Mouse (Mus musculus) forebrain, embryonic 13.5 days (tissue): Measurements from ENCODE around the gene Sdr9c7. TPM values are rescaled to one million over a fixed set of nuclear protein-coding genes. Genes with fewer than 3 reads are reported as not detected.

Experiments used
- ATAC-seq: fragments of 200-750 bp; cut with Nextera tagmentation; 2 replicates; pipeline ENCODE4 v1.8.0; 2017
- H3K27ac ChIP-seq: fragments of 300-500 bp; sonication (generic); 2 replicates; pipeline ENCODE4 v1.5.1; 2015; ENCODE audit warnings: inconsistent platforms, mild to moderate bottlenecking, moderate library complexity
- H3K27me3 ChIP-seq: fragments of 300-500 bp; sonication (generic); 2 replicates; pipeline ENCODE4 v1.6.1; 2015; ENCODE audit warnings: mild to moderate bottlenecking, inconsistent platforms
- H3K36me3 ChIP-seq: fragments of 300-500 bp; sonication (generic); 2 replicates; pipeline ENCODE4 v1.6.1; 2015; ENCODE audit warnings: mild to moderate bottlenecking, inconsistent platforms; ENCODE audit not compliant: poor library complexity, severe bottlenecking
- H3K4me1 ChIP-seq: fragments of 300-500 bp; sonication (generic); 2 replicates; pipeline ENCODE4 v1.6.1; 2015; ENCODE audit warnings: inconsistent platforms
- H3K4me2 ChIP-seq: fragments of 300-500 bp; sonication (generic); 2 replicates; pipeline ENCODE4 v1.6.1; 2015; ENCODE audit warnings: inconsistent platforms, mild to moderate bottlenecking, moderate library complexity
- H3K4me3 ChIP-seq: fragments of 300-500 bp; sonication (generic); 2 replicates; pipeline ENCODE4 v1.5.1; 2015; ENCODE audit warnings: mild to moderate bottlenecking, inconsistent platforms
- H3K9ac ChIP-seq: fragments of 300-500 bp; sonication (generic); 2 replicates; pipeline ENCODE4 v1.6.1; 2015; ENCODE audit warnings: mild to moderate bottlenecking, inconsistent platforms
- H3K9me3 ChIP-seq: fragments of 300-500 bp; sonication (generic); replicated peaks from 2 replicates; pipeline ENCODE4 v1.6.1; 2016; ENCODE audit warnings: inconsistent platforms
- WGBS: fragments of 180-500 bp; shearing (Covaris S2); methylation state at CpG from one replicate; pipeline ENCODE4 v1.1.7; 2015; 5-methylcytosine and 5-hydroxymethylcytosine counted together
- polyA plus RNA-seq: library from polyadenylated mRNA; unstranded; fragments of >200 nt; fragmentation: Nextera tagmentation; extraction: Ambion mirVana; gene quantifications from 2 replicates; pipeline ENCODE4 v1.2.1, GENCODE M21; 2015

Gene Sdr9c7
- polyA plus RNA-seq = not detected in 2 replicates

DNA sequence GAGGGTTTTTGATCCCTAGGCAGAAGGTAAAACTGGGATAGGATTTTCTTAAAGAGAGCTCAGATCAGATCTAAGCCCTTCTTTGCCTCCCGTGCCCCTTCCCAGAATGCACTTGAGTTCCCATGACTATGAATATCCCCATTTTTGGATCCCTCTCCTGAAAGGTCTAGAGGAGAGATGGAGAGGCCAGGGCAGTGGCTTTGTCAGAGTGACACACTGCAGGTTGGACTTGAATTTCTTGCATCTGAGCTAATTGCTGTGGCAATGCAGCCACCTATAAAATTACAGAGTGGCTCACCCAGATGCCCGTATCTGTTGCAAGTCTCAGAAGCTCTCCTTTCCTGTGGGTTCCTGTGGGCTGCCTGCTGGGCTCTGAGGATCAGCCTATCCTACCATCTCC lies at the start of gene Sdr9c7:
Gene Sdr9c7 (plus strand): TSS at position 301 of the 400 bp plus-strand sequence.
- 89% methylated on average over 2 of the region's 2 CpGs for WGBS
- Histone ChIP-seq H3K4me1 (no peaks in the 10 kb centered on the region), H3K36me3 (no peaks in the 10 kb centered on the region), H3K4me2 (no peak within 1 kb of the TSS), H3K27me3 (no peaks in the 10 kb centered on the region), H3K9ac (no peak within 1 kb of the TSS), H3K9me3 (no peaks in the 10 kb centered on the region), H3K27ac (no peak within 1 kb of the TSS), H3K4me3 (no peak within 1 kb of the TSS)
- ATAC-seq = no peak

DNA sequence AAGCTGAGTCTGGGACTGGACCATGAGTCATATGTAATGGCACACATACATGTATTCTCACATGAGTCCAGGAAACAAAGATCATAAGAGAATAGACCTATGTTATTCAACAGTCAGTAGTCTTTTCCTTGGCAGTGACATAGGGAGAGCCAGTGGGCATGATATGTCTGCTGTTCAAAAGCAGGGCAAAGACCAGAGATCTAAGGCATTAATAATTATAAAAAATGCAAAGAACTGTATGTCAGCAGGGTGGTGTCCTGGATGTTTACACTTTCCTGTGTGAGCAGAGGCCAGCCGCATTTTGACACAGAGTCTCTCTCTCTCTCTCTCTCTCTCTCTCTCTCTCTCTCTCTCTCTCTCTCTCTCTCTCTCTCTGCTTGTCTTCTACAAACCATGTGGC lies 48.7 kb upstream of the Sdr9c7 start, which contains the start of gene Rdh19:
Gene Rdh19 (plus strand): TSS at position 301 of the 400 bp plus-strand sequence.
- no peaks in the 10 kb centered on the region for H3K9me3 ChIP-seq
- 73% methylated on average over 1 of the region's 1 CpGs for WGBS
- ATAC-seq = no peak

DNA sequence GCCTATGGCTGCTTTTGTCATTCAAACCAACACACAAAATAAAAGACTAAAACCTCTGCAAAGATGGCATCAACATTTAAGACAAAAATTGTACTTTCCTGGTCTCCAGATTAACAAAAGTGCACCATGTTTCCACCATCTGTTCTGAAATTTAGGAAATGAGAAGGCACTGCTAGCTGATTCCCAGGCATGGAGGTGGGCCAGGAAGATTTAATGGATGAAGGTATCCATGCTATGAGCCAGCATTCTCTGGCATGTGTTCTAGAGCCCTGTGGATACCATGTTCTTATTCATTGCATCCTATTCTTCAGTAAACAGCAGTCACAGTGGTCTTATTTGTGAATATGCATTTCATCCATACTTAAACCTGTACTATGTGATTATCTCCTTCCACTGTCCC lies 41.9 kb upstream of the Sdr9c7 start:
- ATAC-seq = no peak
- Histone ChIP-seq H3K4me1 (no peaks in the 10 kb centered on the region), H3K4me2 (no peak overlapping the region), H3K27me3 (no peaks in the 10 kb centered on the region), H3K9ac (no peak overlapping the region), H3K4me3 (no peak overlapping the region), H3K27ac (no peak overlapping the region), H3K9me3 (no peaks in the 10 kb centered on the region), H3K36me3 (no peaks in the 10 kb centered on the region)

More for the DNA sequence above, 48.7 kb upstream of the Sdr9c7 start, which contains the start of gene Rdh19:
- H3K36me3 ChIP-seq = no peaks in the 10 kb centered on the region
- H3K27ac ChIP-seq = no peak within 1 kb of the TSS
- no peaks in the 10 kb centered on the region for H3K27me3 ChIP-seq
- H3K4me3 ChIP-seq = no peak within 1 kb of the TSS
- H3K9ac ChIP-seq = no peak within 1 kb of the TSS
- no peaks in the 10 kb centered on the region for H3K4me1 ChIP-seq
- H3K4me2 ChIP-seq = no peak within 1 kb of the TSS

DNA sequence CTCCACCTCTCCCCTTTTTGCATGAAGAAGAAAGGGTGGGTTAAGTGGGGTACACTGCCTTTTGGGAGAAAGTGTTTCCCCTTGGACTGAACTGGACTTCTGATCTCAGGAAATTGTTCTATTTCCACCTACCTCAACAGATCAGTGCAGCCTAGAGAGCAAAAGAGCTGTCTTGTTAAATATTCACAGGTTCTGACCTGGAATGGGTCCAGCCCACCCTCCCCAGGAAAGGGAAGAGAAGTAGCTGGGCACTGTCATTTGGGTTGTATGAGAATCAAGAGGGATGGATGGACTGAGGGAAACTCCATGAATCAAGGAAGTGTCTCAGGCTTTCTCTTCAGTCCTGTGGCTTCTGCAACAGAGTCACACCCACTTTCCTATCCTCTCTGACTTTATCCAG lies 33.4 kb upstream of the Sdr9c7 start:
- Histone ChIP-seq H3K4me1 (no peaks in the 10 kb centered on the region), H3K4me3 (no peak overlapping the region), H3K9ac (no peak overlapping the region), H3K27ac (no peak overlapping the region), H3K4me2 (no peak overlapping the region), H3K27me3 (no peaks in the 10 kb centered on the region), H3K9me3 (no peaks in the 10 kb centered on the region), H3K36me3 (no peaks in the 10 kb centered on the region)
- ATAC-seq = no peak

DNA sequence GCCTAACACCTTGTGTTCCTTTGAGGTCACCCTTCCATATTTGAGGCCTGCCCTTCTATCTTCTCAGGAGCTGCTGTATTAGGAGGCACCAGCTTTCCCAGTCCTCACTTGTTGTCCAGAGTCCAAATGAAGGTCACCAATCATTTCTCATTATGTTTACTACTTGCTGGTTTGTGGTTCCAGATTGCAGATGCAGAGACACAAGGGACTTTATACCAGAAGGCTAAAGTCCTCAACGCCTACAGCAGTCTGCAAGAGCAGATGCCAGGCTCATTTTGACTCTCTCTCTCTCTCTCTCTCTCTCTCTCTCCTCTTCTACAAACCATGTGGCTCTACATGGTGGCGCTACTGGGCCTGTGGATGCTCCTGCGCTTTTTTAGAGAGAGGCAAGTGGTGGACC lies 32.1 kb upstream of the Sdr9c7 start, which contains the start of gene Rdh16f2:
Gene Rdh16f2 (plus strand): TSS at position 243 of the 400 bp plus-strand sequence.
- H3K9ac ChIP-seq = no peak within 1 kb of the TSS
- 93% methylated on average over 3 of the region's 3 CpGs for WGBS
- no peaks in the 10 kb centered on the region for H3K27me3 ChIP-seq
- no peak within 1 kb of the TSS for H3K4me3 ChIP-seq
- no peak within 1 kb of the TSS for H3K27ac ChIP-seq
- peaks cover 8% of the 10 kb centered on the region for H3K9me3 ChIP-seq
- ATAC-seq = no peak
- no peak within 1 kb of the TSS for H3K4me2 ChIP-seq
- no peaks in the 10 kb centered on the region for H3K4me1 ChIP-seq
- no peaks in the 10 kb centered on the region for H3K36me3 ChIP-seq

DNA sequence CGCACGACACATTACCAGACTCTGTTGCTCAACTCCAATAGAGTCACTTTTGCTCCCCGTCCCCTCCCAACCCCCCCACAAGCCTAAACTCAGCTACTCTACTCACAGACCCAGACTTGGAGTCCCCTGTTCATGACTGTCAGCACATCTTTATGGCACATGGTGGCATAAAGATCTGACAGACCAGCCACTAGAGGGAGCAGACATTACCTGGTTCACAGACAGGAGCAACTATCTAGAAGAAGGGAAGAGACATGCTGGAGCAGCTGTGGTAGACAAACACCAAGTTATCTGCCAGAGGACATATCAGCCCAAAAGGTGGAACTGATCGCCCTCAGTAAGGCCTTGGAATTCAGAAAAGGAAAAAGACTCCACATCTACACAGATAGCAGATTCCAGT lies 25.8 kb upstream of the Sdr9c7 start:
- no peak overlapping the region for H3K27ac ChIP-seq
- WGBS = 72% methylated on average over 4 of the region's 4 CpGs

DNA sequence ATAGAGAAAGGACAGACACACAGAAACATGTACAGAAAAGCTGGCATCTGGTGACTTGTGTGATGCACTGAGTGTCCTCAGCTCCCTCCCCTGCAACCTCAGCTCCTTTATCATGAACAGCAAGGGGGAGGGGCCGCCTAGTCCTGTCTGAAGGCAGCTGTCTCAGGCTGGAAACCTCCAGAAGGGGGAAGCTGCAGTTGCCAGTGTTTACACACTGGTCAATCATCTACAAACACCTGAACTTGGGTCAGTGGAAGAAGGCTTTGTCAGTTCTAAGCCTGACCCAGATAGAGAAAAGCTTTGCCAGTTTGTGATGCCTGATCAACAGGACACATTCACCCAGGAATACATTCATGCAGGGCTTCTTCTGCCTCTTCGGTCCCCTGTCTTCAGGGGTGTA lies 20.6 kb upstream of the Sdr9c7 start:
- H3K9me3 ChIP-seq = no peaks in the 10 kb centered on the region
- no peaks in the 10 kb centered on the region for H3K36me3 ChIP-seq
- no peak overlapping the region for H3K4me2 ChIP-seq
- no peaks in the 10 kb centered on the region for H3K27me3 ChIP-seq
- no peak overlapping the region for H3K4me3 ChIP-seq
- no peak overlapping the region for H3K27ac ChIP-seq
- WGBS = 59% methylated on average over 2 of the region's 2 CpGs
- no peaks in the 10 kb centered on the region for H3K4me1 ChIP-seq
- H3K9ac ChIP-seq = no peak overlapping the region
- ATAC-seq = no peak

More for the DNA sequence above, 25.8 kb upstream of the Sdr9c7 start:
- Histone ChIP-seq H3K4me2 (no peak overlapping the region), H3K36me3 (no peaks in the 10 kb centered on the region), H3K4me3 (no peak overlapping the region), H3K27me3 (no peaks in the 10 kb centered on the region), H3K4me1 (no peaks in the 10 kb centered on the region), H3K9me3 (peaks cover 13% of the 10 kb centered on the region), H3K9ac (no peak overlapping the region)
- ATAC-seq = no peak

DNA sequence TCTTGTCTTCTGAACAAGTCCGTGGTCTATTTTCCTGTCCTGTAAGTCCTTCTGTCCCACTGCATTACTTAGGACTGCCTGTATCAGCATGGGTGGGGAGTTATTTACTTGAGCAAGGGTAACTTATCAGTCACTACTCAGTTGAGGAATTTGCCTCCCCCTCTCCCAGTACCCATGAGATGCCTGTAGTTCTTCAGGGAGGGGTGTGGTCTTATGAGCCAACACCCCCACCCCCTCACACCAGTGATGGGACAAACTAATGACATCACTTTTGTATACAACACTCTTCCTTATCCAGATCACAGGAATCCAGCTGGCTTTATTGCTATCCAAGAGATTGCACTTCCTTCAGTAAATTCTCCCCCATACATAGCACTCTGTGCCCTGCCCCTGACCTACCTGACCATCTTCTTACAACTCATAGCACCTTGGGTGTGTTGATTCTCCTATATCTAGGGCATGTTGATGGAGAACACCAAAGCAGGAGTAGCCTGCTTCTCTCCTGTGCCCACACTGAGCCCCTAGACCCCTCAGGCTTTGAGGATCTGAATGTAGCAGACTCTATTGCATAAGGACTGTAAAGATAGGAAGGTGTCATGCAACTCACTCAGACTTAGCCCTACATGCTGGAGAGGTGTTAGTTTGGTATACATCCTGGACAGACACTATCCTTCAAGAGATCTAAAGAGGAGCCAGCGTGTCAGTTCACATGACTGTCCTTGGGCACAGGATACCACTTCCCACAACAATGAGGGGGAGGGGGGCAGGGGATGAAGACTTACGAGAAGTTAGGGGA lies 19.9 kb upstream of the Sdr9c7 start:
- Histone ChIP-seq H3K27ac (no peak overlapping the region), H3K27me3 (no peaks in the 10 kb centered on the region), H3K36me3 (no peaks in the 10 kb centered on the region), H3K9me3 (no peaks in the 10 kb centered on the region), H3K4me3 (no peak overlapping the region), H3K4me2 (no peak overlapping the region), H3K9ac (no peak overlapping the region), H3K4me1 (no peaks in the 10 kb centered on the region)
- ATAC-seq = no peak
- 87% methylated on average over 3 of the region's 3 CpGs for WGBS

DNA sequence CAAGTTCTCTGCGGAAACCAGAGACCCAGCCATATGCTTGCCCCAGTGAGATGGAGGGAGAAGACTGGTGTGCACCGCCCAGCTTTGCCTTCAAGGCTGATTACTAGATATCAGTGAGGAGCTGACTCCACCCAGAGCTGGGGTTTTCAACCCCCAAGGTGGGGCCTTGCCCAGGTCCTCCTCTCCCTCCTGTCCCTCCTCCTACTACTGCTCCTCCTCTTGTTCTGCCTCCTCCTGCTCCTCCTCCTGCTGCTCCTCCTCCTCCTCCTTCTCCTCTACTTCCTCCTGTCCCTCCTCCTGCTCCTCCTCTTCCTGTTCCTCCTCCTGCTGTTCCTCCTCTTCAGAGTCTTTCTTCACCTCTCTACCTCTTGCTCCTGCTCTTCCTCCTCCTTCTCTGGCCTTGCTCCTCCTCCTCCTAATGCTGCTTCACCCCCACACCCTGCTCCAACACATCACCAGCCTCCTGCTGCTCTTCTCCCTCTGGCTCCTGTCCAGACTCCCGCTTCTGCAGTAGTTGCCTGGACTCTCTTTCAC lies 19.1 kb upstream of the Sdr9c7 start:
- Histone ChIP-seq H3K36me3 (no peaks in the 10 kb centered on the region), H3K27me3 (no peaks in the 10 kb centered on the region), H3K4me1 (no peaks in the 10 kb centered on the region), H3K27ac (no peak overlapping the region), H3K9me3 (no peaks in the 10 kb centered on the region), H3K4me3 (no peak overlapping the region), H3K4me2 (no peak overlapping the region), H3K9ac (no peak overlapping the region)
- ATAC-seq = no peak
- 84% methylated on average over 3 of the region's 3 CpGs for WGBS

DNA sequence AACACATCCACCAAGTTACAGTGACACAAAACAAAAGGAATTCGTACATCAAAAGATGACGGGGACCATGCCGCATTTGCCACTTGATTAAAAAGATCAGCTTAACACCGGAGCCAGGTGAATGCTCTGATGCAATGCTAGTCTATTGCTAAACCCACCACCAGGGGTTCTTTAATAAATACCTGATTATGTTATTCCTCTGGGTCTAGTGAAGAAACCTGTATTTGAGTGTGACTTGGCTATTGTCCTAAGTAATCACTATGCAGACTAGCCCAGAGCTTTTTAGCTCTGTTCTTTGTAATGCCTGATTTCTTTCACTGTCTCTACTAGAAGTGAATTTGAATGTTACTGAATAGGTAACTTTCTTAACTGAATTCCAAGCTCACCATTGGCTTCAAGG lies 17.3 kb upstream of the Sdr9c7 start:
- no peaks in the 10 kb centered on the region for H3K27me3 ChIP-seq
- WGBS = 72% methylated on average over 4 of the region's 4 CpGs
- no peaks in the 10 kb centered on the region for H3K4me1 ChIP-seq
- H3K9me3 ChIP-seq = no peaks in the 10 kb centered on the region
- no peak overlapping the region for H3K27ac ChIP-seq
- no peak for ATAC-seq
- no peak overlapping the region for H3K4me3 ChIP-seq
- H3K9ac ChIP-seq = no peak overlapping the region
- H3K36me3 ChIP-seq = no peaks in the 10 kb centered on the region
- no peak overlapping the region for H3K4me2 ChIP-seq

DNA sequence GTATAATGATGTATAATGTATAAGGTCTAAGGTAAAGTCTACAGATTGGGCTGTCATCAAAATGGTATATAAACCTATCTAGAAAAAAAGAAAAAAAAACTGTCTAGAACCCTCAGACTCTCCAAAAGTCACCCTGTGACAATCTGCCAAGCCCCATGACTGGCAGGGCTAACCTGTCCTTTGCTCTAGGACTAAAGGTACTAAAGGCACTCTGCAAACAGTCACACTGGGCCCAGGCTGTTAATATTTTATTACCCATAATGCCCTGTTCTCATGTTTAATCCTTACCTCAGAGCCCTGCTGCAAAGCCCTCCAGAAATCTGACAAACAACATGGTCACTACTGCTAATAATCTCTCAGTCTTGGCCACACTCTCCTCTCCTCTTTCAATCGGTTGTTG lies 11.8 kb upstream of the Sdr9c7 start:
- no peaks in the 10 kb centered on the region for H3K4me1 ChIP-seq
- no peak overlapping the region for H3K27ac ChIP-seq
- H3K9ac ChIP-seq = no peak overlapping the region
- no peaks in the 10 kb centered on the region for H3K27me3 ChIP-seq
- no peaks in the 10 kb centered on the region for H3K9me3 ChIP-seq
- WGBS = 69% methylated on average over 1 of the region's 1 CpGs
- no peak overlapping the region for H3K4me2 ChIP-seq
- no peak for ATAC-seq
- no peak overlapping the region for H3K4me3 ChIP-seq
- H3K36me3 ChIP-seq = no peaks in the 10 kb centered on the region

DNA sequence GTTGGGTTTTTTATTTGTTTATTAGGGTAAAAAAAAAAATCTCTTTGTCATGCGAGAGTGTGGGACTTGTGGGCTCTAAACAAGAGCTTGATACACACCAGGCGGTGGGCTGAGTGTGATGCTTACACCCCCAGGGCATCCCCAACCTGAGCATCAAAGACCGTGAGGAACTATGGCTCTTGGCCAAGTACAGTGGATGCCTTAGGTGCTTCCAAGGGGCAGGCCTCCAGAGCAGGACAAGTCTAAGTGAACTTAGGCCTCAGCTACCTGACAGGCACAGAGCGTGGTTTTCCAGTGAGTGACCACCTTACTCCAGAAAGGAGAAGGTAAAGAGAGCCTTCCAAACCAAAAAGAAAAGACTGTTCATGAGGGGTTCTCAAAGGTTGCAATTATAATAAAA lies 11.3 kb upstream of the Sdr9c7 start:
- ATAC-seq = no peak
- Histone ChIP-seq H3K4me2 (no peak overlapping the region), H3K9ac (no peak overlapping the region), H3K36me3 (no peaks in the 10 kb centered on the region), H3K4me3 (no peak overlapping the region), H3K27ac (no peak overlapping the region), H3K4me1 (no peaks in the 10 kb centered on the region), H3K27me3 (no peaks in the 10 kb centered on the region), H3K9me3 (no peaks in the 10 kb centered on the region)
- 82% methylated on average over 4 of the region's 4 CpGs for WGBS

DNA sequence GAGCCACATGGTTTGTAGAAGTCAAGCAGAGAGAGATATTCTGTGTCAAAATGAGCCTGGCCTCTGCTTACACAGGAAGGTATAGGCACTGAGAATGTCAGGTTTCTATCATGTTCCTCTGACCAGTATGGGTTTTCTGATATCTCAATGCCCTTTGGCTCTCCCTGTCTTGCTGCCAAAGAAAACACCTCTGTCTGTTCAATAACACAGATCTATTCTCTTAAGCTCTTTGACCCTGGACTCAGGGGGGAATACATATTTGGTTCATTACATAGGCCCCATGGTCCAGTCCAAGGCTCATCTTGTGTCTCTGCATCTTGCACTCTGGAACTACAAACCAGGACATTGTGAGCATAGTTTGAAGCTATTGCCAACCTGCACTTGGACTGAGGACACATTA lies 9.7 kb upstream of the Sdr9c7 start, which contains the start of gene Rdh7:
Gene Rdh7 (minus strand): TSS at position 213 of the 400 bp plus-strand sequence.
- H3K9me3 ChIP-seq = no peaks in the 10 kb centered on the region
- H3K4me2 ChIP-seq = no peak within 1 kb of the TSS
- H3K9ac ChIP-seq = no peak within 1 kb of the TSS
- no peaks in the 10 kb centered on the region for H3K36me3 ChIP-seq
- no peak within 1 kb of the TSS for H3K27ac ChIP-seq
- no peak for ATAC-seq
- H3K4me1 ChIP-seq = no peaks in the 10 kb centered on the region
- H3K4me3 ChIP-seq = no peak within 1 kb of the TSS
- no peaks in the 10 kb centered on the region for H3K27me3 ChIP-seq
